In genomic region chr4:134445489-134445888, GRCm38 (mm10) we compare ENCODE assay signal across 17 mouse cellular contexts. TPM values are rescaled to one million over a fixed set of nuclear protein-coding genes. Genes with fewer than 3 reads are reported as not detected.
DNase-seq lines count a peak whose midpoint lies in the region; ATAC-seq and TF ChIP-seq lines count a peak whose summit lies in the region.
"Had no signal": no experiment of that assay in that cellular context is flagged by ENCODE, and none has a peak within 500 bp of the region (broad histone marks: within the 10 kb centered on the region; RNA-seq: fewer than 3 reads in every experiment).

No protein-coding gene starts in this region.

- 0 out of 2 replicates have a peak overlapping the region, but pooled peaks have one; percentile 40 for H3K27ac ChIP-seq in hindbrain, embryonic 13.5 days
- no peak overlapping the region for H3K27ac ChIP-seq in hindbrain, embryonic 10.5 days
- 0 out of 2 replicates have a peak overlapping the region, but pooled peaks have one; percentile 10 for H3K27ac ChIP-seq in embryonic facial prominence, embryonic 10.5 days (replicated peaks)
- H3K27ac ChIP-seq in midbrain, embryonic 15.5 days: peak overlapping the region; percentile 72
- H3K27ac ChIP-seq: heart, adult 2 months had no signal

- ATAC-seq in hindbrain, embryonic 13.5 days (ENCODE audit: low FRiP score): no peak
- no peak for ATAC-seq in midbrain, embryonic 15.5 days (replicated peaks)

- no peak for TF ChIP-seq CTCF in E14TG2a.4 (conservative IDR thresholded peaks at IDR 0.05; ENCODE audit: low read length)

- no peaks in the 10 kb centered on the region for H3K9me3 ChIP-seq in hindbrain, embryonic 13.5 days
- H3K9me3 ChIP-seq in hindbrain, embryonic 10.5 days: peaks cover 3% of the 10 kb centered on the region; the same call in 1 of the 2 replicates
- H3K9me3 ChIP-seq in E14TG2a.4 (ENCODE audit: low read length): peaks cover 9% of the 10 kb centered on the region
- no peaks in the 10 kb centered on the region for H3K9me3 ChIP-seq in embryonic facial prominence, embryonic 10.5 days
- H3K9me3 ChIP-seq in midbrain, embryonic 15.5 days: no peaks in the 10 kb centered on the region

- H3K36me3 ChIP-seq in hindbrain, embryonic 13.5 days: no peaks in the 10 kb centered on the region
- H3K36me3 ChIP-seq in hindbrain, embryonic 10.5 days: no peaks in the 10 kb centered on the region
- no peaks in the 10 kb centered on the region for H3K36me3 ChIP-seq in E14TG2a.4 (ENCODE audit: insufficient read depth, low read length)
- H3K36me3 ChIP-seq in embryonic facial prominence, embryonic 10.5 days (replicated peaks): no peaks in the 10 kb centered on the region
- H3K36me3 ChIP-seq in midbrain, embryonic 15.5 days (replicated peaks): no peaks in the 10 kb centered on the region

- H3K27me3 ChIP-seq in hindbrain, embryonic 13.5 days: no peaks in the 10 kb centered on the region
- H3K27me3 ChIP-seq in hindbrain, embryonic 10.5 days (ENCODE audit: insufficient read depth, poor library complexity, severe bottlenecking): peaks cover 43% of the 10 kb centered on the region
- 0 out of 2 replicates have a peak, but pooled peaks cover 6% of the 10 kb centered on the region for H3K27me3 ChIP-seq in E14TG2a.4 (ENCODE audit: insufficient read depth, low read length)
- peaks cover 34% of the 10 kb centered on the region for H3K27me3 ChIP-seq in embryonic facial prominence, embryonic 10.5 days (replicated peaks; ENCODE audit: low read depth, poor library complexity, severe bottlenecking)
- no peaks in the 10 kb centered on the region for H3K27me3 ChIP-seq in midbrain, embryonic 15.5 days (replicated peaks)

- no peak overlapping the region for H3K4me3 ChIP-seq in hindbrain, embryonic 13.5 days
- H3K4me3 ChIP-seq in hindbrain, embryonic 10.5 days: no peak overlapping the region
- H3K4me3 ChIP-seq in E14TG2a.4 (replicated peaks; ENCODE audit: low read length): peak overlapping the region; percentile 35
- no peak overlapping the region for H3K4me3 ChIP-seq in embryonic facial prominence, embryonic 10.5 days
- no peak overlapping the region for H3K4me3 ChIP-seq in midbrain, embryonic 15.5 days
- H3K4me3 ChIP-seq: heart, adult 2 months had no signal

- H3K4me2 ChIP-seq in hindbrain, embryonic 13.5 days: no peak overlapping the region
- H3K4me2 ChIP-seq in midbrain, embryonic 15.5 days: no peak overlapping the region

- 70% methylated on average over 1 of the region's 1 CpGs for WGBS in hindbrain, embryonic 13.5 days
- 81% methylated on average over 1 of the region's 1 CpGs for WGBS in hindbrain, embryonic 10.5 days
- WGBS in embryonic facial prominence, embryonic 10.5 days: 85% methylated on average over 1 of the region's 1 CpGs
- WGBS in midbrain, embryonic 15.5 days: 43% methylated on average over 1 of the region's 1 CpGs

- H3K9ac ChIP-seq in hindbrain, embryonic 13.5 days: no peak overlapping the region
- no peak overlapping the region for H3K9ac ChIP-seq in midbrain, embryonic 15.5 days

- DNase-seq in hindbrain, embryonic 10.5 days (ENCODE audit: low spot score): no peak
- DNase-seq in embryonic facial prominence, embryonic 10.5 days (ENCODE audit: low spot score): no peak
- no peak for DNase-seq in cerebellum, adult 11-12 months
- no peak for DNase-seq in right cerebral cortex, postnatal 36 days (ENCODE audit: low spot score in 2 of 2)
- DNase-seq: B cell, adult 2 months; cerebellum, adult 9-11 months; gastrocnemius, postnatal 14 days; heart, adult 2 months; kidney, adult 8-10 months; kidney, postnatal 4 days; left cerebral cortex, postnatal 4 days; lung, adult 18-20 months; lung, postnatal 36 days; thymus, postnatal 25 days had no signal

- H3K4me1 ChIP-seq in hindbrain, embryonic 13.5 days (replicated peaks): peaks cover 40% of the 10 kb centered on the region
- peaks cover 48% of the 10 kb centered on the region for H3K4me1 ChIP-seq in hindbrain, embryonic 10.5 days (replicated peaks)
- H3K4me1 ChIP-seq in E14TG2a.4 (replicated peaks; ENCODE audit: low read depth, low read length): peaks cover 66% of the 10 kb centered on the region
- H3K4me1 ChIP-seq in embryonic facial prominence, embryonic 10.5 days: peaks cover 27% of the 10 kb centered on the region
- H3K4me1 ChIP-seq in midbrain, embryonic 15.5 days: peaks cover 44% of the 10 kb centered on the region

RNA-seq across cellular contexts. Expression of gene Stmn1, which starts 22.6 kb away (rescaled TPM):
- 6,917 and 6,921 TPM in 2 replicates for polyA plus RNA-seq in hindbrain, embryonic 13.5 days (2015; fragmentation: Nextera tagmentation; extraction: Ambion mirVana)
- 2,849 and 3,914 TPM in 2 replicates for polyA plus RNA-seq in hindbrain, embryonic 10.5 days (2016; fragmentation: Nextera tagmentation; extraction: Ambion mirVana)
- polyA plus RNA-seq in embryonic facial prominence, embryonic 10.5 days (2016; fragmentation: Nextera tagmentation; extraction: Ambion mirVana): 2,394 and 2,556 TPM in 2 replicates
- polyA plus RNA-seq in midbrain, embryonic 15.5 days (2015; fragmentation: Nextera tagmentation; extraction: Ambion mirVana): 7,501 and 7,674 TPM in 2 replicates

RNA-seq across cellular contexts. Expression of gene Pafah2, which starts 49.4 kb away (rescaled TPM):
- 7.8 TPM in 2 replicates for polyA plus RNA-seq in hindbrain, embryonic 13.5 days (2015; fragmentation: Nextera tagmentation; extraction: Ambion mirVana)
- polyA plus RNA-seq in hindbrain, embryonic 10.5 days (2016; fragmentation: Nextera tagmentation; extraction: Ambion mirVana): 7.9 and 9.5 TPM in 2 replicates
- polyA plus RNA-seq in embryonic facial prominence, embryonic 10.5 days (2016; fragmentation: Nextera tagmentation; extraction: Ambion mirVana): 7.0 and 8.3 TPM in 2 replicates
- 7.7 and 8.0 TPM in 2 replicates for polyA plus RNA-seq in midbrain, embryonic 15.5 days (2015; fragmentation: Nextera tagmentation; extraction: Ambion mirVana)

RNA-seq across cellular contexts. Expression of gene Paqr7, which starts 51.0 kb away (rescaled TPM):
- 20.2 and 21.5 TPM in 2 replicates for polyA plus RNA-seq in hindbrain, embryonic 13.5 days (2015; fragmentation: Nextera tagmentation; extraction: Ambion mirVana)
- polyA plus RNA-seq in hindbrain, embryonic 10.5 days (2016; fragmentation: Nextera tagmentation; extraction: Ambion mirVana): 3.1 and 4.3 TPM in 2 replicates
- 1.2 and 2.1 TPM in 2 replicates for polyA plus RNA-seq in embryonic facial prominence, embryonic 10.5 days (2016; fragmentation: Nextera tagmentation; extraction: Ambion mirVana)
- polyA plus RNA-seq in midbrain, embryonic 15.5 days (2015; fragmentation: Nextera tagmentation; extraction: Ambion mirVana): 22.6 and 24.7 TPM in 2 replicates
